Mouse (Mus musculus): ENCODE results near the gene Gm8298.

The Gm8298 gene

GRCm38 (mm10) chr3:59860751-59861150 lies at the start of gene Gm8298:
Gm8298 (plus strand) TSS chr3:59861051.
- in situ Hi-C loops (cut with MboI; ENCODE audit: unreplicated experiment in 2 of 2) = loop anchor here (25.0 kb wide), 2 partner anchors 673 to 1977 kb away; partner anchors contain the start of gene Gpr87 (in 1 of the 2)

DNA sequence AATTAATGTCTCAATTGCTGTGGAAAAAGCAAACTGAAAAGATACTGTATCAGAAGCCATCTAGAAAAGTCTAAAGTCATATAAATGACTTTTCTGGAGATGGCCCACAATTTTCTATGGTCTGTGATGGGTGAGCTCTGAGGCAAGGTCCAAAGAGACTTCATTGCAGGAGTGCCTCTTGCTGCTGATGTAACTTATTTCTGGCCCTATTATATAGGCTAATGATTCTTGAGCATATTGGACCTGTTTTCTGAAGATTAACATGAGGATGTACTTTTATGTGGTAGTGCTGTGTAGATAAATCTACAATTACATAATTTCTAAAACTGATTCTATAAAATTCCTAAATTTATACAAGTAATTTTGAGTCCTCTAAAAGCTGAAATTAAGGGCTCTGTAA lies 47.7 kb upstream of the Gm8298 start:
- in situ Hi-C loops (cut with MboI; ENCODE audit: unreplicated experiment in 2 of 2) = no loop called here

- in situ Hi-C loops (cut with MboI; ENCODE audit: unreplicated experiment in 2 of 2) = loop anchor here (5.0 to 25.0 kb wide), 7 partner anchors 683 to 1967 kb away; partner anchors contain the start of gene Gpr87 (in 1 of the 2)
Measured at GRCm38 (mm10) chr3:59870765-59871164, 9.9 kb downstream of the Gm8298 start.

- in situ Hi-C loops (cut with MboI; ENCODE audit: unreplicated experiment in 2 of 2) = loop anchor here (10.0 kb wide), 3 partner anchors 693 to 877 kb away; no protein-coding TSS in a partner anchor
Measured at GRCm38 (mm10) chr3:59877601-59878000, 16.8 kb downstream of the Gm8298 start.

- in situ Hi-C loops (cut with MboI; ENCODE audit: unreplicated experiment in 2 of 2) = loop anchor here (10.0 kb wide), 3 partner anchors 695 to 875 kb away; no protein-coding TSS in a partner anchor
Measured at GRCm38 (mm10) chr3:59879801-59880554, 19.1 kb downstream of the Gm8298 start.

DNA sequence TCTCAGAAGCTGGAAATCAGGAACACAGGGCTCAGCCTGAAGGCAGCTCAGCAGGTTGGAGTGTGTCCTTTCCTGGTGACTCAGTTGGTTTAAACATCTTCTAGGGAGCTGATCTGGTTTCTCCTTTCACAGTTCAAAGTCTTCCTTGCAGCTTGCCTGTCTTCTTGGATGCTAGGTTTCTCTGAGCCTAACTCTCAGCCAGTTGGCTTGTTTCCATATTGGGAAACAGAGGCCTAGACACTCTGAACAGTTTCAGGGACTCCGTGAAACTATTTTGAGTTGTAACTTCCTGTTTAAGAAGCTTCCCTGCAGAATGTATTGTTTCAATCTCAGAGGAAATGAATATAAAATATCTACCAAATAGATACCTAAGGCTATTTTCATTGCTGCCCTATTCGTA lies 32.4 kb downstream of the Gm8298 start:
- in situ Hi-C loops (cut with MboI; ENCODE audit: unreplicated experiment in 2 of 2) = no loop called here

GRCm38 (mm10) chr3:59924914-59925313 lies 64.1 kb downstream of the Gm8298 start, which contains the start of gene C130079G13Rik:
C130079G13Rik (plus strand) TSS chr3:59925214.
- in situ Hi-C loops (cut with MboI; ENCODE audit: unreplicated experiment in 2 of 2) = no loop called here
